Mouse (Mus musculus) bone marrow, adult 2 months (tissue): Measurements from ENCODE around the gene Phykpl. TPM values are rescaled to one million over a fixed set of nuclear protein-coding genes. Genes with fewer than 3 reads are reported as not detected.
"Not testable (repeated sequence)": the region's sequence is repeated elsewhere in the genome, so short reads cannot be mapped to it uniquely, and the experiment has no call there.

Experiments
- H3K27ac ChIP-seq: fragments of 200-500 bp; 2 replicates; pipeline ENCODE4 v1.5.1; 2012; ENCODE audit warnings: low read depth, mild to moderate bottlenecking, control low read depth, inconsistent platforms, low read length; ENCODE audit not compliant: control insufficient read depth, poor library complexity, insufficient read depth
- H3K4me1 ChIP-seq: fragments of 200-500 bp; 2 replicates; pipeline ENCODE4 v1.6.1; 2011; ENCODE audit warnings: low read length; ENCODE audit not compliant: control insufficient read depth, insufficient read depth
- H3K4me3 ChIP-seq: fragments of 200-500 bp; replicated peaks from 2 replicates; pipeline ENCODE3; 2011; ENCODE audit warnings: mild to moderate bottlenecking, low read depth, low read length, control low read depth; ENCODE audit not compliant: control insufficient read depth
- CTCF ChIP-seq: fragments of 200-500 bp; IDR thresholded peaks from 2 replicates; pipeline ENCODE4 v1.5.1; 2011; ENCODE audit warnings: low read length, control low read depth; ENCODE audit not compliant: control insufficient read depth, insufficient read depth
- POLR2A ChIP-seq: fragments of 200-500 bp; IDR thresholded peaks from 2 replicates; pipeline ENCODE4 v1.6.1; 2011; ENCODE audit warnings: low read depth, mild to moderate bottlenecking, control low read depth, low read length, borderline replicate concordance; ENCODE audit not compliant: control insufficient read depth
- WGBS: fragments of 180-500 bp; shearing (Covaris S2); methylation state at CpG from one replicate; pipeline ENCODE4 v1.1.7; 2018; 5-methylcytosine and 5-hydroxymethylcytosine counted together
- polyA plus RNA-seq: library from polyadenylated mRNA; stranded (reverse); fragments of >200 nt; gene quantifications from 2 replicates; pipeline ENCODE4 v1.2.4, GENCODE M21; 2011; ENCODE audit warnings: low replicate concordance; ENCODE audit not compliant: missing spikeins, insufficient read depth, insufficient read length

The Phykpl gene
- polyA plus RNA-seq, 1 experiment = 10.8 TPM

DNA sequence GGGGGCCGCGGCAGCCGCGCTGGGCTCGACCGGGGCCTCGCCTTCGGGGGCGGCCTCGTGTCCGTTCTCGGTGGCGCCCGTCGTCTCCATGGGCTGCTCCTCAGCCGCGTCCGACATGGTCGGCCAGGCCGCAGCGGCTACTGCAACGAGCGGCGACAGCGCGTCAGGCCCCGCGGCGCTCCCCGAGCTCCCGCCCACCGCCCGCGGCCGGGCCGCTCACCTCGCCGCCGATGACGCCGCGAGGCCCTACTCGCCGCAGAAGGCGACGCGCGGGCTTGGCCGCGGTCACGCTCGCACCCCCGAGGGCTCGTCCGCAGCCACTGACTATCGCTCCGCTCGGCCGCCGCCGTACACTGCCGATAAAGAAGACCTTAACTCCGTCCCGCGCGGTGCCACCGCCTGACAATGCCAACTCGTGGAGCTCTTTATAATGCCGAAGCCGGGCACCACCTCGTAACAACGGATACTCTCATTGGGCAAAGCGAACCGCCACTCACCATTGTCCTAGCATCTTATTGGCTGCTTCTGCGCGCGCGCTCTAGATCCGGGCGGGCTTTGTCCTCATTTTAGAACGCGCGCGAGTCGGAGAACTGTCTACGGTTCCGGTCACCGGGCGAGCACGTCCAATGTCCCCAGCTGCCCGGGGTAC is 22.0 kb downstream of the Phykpl start, which contains the start of gene Hnrnpab:
Hnrnpab (minus strand) TSS at position 401 of the 649 bp plus-strand sequence.
- TF ChIP-seq CTCF = no peak
- TF ChIP-seq POLR2A = peak; percentile 100
- peak within 1 kb of the TSS; percentile 79 for H3K4me3 ChIP-seq
- peak within 1 kb of the TSS; percentile 95 for H3K27ac ChIP-seq
- no peaks in the 10 kb centered on the region; the same call in 1 of the 2 replicates for H3K4me1 ChIP-seq
- WGBS = under 1% methylated on average over 91 of the region's 91 CpGs

DNA sequence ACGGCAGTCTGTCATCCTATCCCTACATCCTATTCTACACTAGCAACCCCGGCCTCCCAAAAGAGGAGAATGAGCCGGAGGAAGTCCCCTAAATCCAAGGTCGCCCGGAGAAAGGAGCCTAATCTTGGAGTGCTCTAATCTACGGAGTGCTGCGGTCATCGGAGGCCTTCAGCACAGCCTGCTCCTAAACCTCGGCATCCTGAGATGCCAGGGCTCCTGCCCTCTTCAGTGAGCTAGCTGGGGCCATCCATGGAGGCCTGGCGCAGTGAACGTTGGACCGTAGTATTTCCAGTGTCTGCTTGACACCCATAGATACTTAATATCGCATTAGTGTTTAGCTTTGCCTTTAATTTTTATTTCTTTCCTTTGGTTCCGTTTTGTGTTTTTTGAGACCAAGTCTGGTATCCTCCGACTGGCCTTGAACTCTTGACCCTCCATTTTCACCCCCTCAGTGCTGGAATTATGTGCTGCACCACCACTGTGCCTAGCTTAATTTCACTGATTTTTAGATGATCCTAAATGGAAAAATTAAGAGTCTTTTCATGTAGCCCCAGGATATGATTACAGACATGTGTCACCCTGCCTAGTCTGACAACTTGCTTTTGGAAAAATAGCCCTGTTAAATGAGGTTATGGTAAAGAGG is 22.7 kb downstream of the Phykpl start:
- Histone ChIP-seq H3K4me1 (no peaks in the 10 kb centered on the region; the same call in 1 of the 2 replicates), H3K4me3 (peak overlapping the region; percentile 79), H3K27ac (peak overlapping the region; percentile 74)
- 6% methylated on average over 15 of the region's 15 CpGs for WGBS
- no peak; the same call in 1 of the 2 replicates for TF ChIP-seq POLR2A
- TF ChIP-seq CTCF = no peak

DNA sequence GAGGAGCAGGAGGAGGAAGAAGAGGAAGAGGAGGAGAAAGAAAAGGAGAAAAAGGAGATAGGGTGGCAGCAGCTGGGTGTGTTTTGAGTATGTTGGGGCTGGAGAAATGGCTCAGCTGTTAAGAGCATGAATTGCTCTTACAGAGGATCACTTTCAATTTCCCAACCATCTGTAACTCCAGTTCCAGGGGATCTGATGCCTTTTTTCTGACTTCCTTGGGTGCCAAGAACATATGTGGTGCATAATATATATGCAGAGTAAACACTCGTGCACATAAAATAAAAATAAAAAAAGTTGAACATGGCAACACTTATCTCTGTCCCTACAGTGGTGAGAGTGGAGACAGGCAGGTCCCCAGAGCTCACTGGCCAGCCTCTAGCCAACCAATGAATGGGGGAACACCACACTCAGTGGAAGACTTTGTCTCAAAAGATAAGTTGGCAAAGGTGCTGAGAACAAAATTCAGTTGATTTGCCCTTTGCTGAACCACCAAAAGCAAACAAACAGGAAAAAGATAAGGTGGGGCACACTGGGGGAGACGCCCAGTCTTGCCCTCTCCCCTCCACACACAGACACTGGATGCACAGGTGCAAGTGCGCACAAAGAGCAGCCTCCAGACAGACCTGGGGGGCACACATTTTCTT is 24.8 kb downstream of the Phykpl start:
- 51% methylated on average over 3 of the region's 3 CpGs for whole genome bisulfite sequencing
- TF ChIP-seq CTCF = no peak
- no peak for TF ChIP-seq POLR2A
- peak overlapping the region; percentile 45; the same call in 1 of the 2 replicates for H3K27ac ChIP-seq
- no peaks in the 10 kb centered on the region; the same call in 1 of the 2 replicates for H3K4me1 ChIP-seq
- H3K4me3 ChIP-seq = no peak overlapping the region

DNA sequence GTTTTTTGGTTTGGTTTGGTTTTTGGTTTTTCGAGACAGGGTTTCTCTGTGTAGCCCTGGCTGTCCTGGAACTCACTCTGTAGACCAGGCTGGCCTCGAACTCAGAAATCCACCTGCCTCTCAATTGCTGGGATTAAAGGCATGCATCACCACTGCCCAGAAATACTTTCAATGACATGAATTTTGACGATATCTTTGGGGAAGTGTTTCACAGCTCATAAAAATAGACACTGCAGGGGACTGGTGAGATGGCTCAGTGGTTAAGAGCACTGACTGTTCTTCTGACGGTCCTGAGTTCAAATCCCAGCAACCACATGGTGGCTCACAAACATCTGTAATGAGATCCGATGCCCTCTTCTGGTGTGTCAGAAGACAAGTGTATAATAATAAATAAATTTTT is 25.4 kb downstream of the Phykpl start:
- 61% methylated on average over 5 of the region's 5 CpGs for WGBS
- not testable (repeated sequence) for H3K27ac ChIP-seq, H3K4me1 ChIP-seq, H3K4me3 ChIP-seq

DNA sequence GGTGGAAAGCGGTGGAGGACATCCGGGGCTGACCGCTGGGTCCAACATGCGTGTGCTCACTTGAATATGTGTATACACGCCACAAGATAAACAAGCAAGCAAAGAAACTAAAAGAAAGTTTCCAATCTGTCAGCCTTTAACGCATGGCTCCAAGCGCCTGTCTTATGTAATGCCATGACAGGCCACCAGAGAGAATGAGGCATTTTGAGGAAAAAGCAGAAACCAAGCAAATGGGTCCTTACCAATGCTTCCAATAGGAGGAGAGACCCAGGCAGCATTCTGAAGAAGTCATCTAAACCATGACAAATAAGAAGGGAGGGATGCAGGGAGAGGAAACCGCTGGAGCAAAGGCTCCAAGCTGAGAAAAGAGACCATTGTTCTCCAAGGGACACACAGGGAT is 29.7 kb downstream of the Phykpl start:
- Histone ChIP-seq H3K4me1 (peaks cover 4% of the 10 kb centered on the region), H3K27ac (no peak overlapping the region), H3K4me3 (no peak overlapping the region)
- TF ChIP-seq POLR2A (no peak), CTCF (no peak)
- 84% methylated on average over 8 of the region's 8 CpGs for WGBS

DNA sequence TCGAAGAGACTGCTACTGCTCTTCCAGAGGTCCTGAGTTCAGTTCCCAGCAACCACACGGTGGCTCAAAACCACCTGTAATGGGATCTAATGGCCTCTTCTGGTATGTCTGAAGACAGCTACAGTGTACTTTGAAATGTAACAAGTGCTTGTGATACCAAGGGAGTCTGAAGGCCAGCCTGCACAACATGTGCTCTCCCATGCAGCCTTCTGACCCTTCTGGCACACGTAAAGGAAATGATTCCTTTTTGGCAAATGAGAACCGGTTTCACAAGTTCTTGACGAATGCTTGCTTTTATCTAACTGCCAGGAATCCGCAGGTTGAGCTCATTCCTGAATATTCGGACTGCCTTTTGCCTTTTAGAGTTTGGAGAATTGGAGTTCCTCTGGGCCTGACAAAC is 30.6 kb downstream of the Phykpl start:
- Histone ChIP-seq H3K27ac (peak overlapping the region; percentile 86; the same call in 1 of the 2 replicates), H3K4me3 (peak overlapping the region; percentile 31), H3K4me1 (peaks cover 4% of the 10 kb centered on the region)
- TF ChIP-seq POLR2A (no peak), CTCF (no peak)
- 19% methylated on average over 7 of the region's 7 CpGs for WGBS

DNA sequence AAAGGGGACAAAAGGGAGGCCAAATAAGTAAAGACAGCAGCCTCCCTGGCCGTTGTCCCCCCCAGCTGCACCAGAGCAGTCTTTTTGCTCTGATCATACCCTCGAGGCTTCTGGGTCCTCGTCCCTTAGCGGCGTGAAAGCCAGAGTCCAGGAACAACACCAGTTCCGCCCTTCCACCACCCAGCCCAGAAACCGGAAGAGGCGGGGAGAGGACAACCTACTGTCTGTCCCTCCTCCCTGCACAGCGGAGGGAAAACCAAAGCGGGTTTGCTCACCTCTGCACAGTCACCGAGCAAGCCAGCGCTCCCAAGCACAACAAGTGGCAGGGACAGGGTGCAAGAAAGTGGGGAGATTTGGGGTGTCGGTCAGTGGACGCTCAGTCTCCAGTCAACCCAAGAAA is 31.0 kb downstream of the Phykpl start:
- TF ChIP-seq CTCF (no peak), POLR2A (peak; percentile 92)
- peaks cover 4% of the 10 kb centered on the region for H3K4me1 ChIP-seq
- under 1% methylated on average over 14 of the region's 14 CpGs for WGBS
- peak overlapping the region; percentile 86 for H3K27ac ChIP-seq
- peak overlapping the region; percentile 85 for H3K4me3 ChIP-seq

DNA sequence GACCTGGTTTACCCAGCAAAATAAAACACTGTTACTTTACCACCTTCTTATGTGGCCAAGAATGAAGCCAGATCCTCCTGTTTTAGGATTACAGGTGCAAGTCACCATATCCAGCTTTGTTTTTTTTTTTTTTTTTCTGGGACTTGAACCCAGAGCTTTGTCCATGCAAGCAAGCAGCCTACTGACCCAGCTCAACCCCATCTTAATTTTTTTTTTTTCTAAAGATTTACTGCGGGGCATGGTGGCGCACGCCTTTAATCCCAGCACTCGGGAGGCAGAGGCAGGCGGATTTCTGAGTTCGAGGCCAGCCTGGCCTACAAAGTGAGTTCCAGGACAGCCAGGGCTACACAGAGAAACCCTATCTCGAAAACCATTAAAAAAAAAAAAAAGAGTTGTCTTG is 31.6 kb downstream of the Phykpl start:
- H3K27ac ChIP-seq, H3K4me3 ChIP-seq, H3K4me1 ChIP-seq: not testable (repeated sequence)
- WGBS = 85% methylated on average over 7 of the region's 7 CpGs

DNA sequence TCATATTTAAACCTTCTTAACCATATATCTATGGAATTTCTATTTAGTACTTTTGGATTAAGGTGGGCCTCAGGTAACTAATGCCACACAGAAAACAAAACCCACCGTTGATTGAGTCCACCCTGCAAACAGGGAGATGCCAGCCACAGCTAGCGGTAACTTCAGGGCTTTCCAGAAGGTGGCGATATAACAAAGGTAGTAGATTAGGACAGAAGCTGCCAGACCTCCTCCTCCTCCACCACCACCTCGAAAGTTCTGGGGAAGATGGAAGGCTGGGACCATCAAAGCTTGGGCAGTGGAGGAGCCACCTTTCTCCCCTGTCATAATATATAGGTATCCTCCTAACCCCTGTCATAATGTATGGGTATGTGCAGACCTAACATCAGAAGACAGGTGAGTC is 33.1 kb downstream of the Phykpl start:
- peak; percentile 76 for TF ChIP-seq CTCF
- no peak for TF ChIP-seq POLR2A
- H3K27ac ChIP-seq = no peak overlapping the region
- no peak overlapping the region for H3K4me3 ChIP-seq
- H3K4me1 ChIP-seq = peaks cover 4% of the 10 kb centered on the region
- WGBS = under 1% methylated on average over 4 of the region's 4 CpGs
